Mouse (Mus musculus): ENCODE results near the gene Pon2.
"Not testable (repeated sequence)": the region's sequence is repeated elsewhere in the genome, so short reads cannot be mapped to it uniquely, and the experiment has no call there.

Pon2 gene

DNA sequence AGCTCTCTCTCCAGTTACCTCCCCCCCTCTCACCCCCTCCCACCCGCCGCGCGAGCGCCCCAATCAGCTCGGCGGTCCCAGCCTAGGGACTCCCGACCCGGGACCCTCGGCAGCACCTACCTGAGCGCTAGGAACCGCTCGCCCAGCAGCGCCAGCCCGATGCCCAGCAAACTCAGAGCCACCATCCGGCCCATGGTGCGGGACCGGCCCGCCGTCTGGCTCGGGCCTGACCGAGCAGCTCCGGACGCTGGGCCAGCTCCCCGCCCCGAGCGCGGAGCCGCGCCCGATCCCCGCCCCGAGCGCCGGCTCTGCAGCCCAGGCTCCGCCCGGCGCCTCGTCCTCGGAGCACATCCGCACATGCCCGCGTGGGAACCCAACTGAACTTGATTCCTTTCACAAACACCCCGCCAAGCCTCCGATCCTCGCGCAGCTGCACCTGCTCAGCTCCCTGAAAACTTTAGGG, at the start of gene Pon2:
Gene Pon2 (minus strand): TSS at position 364 of the 463 bp plus-strand sequence.
- peak; percentile 84 for DNase-seq (ENCODE audit: low spot score)

GRCm38 (mm10) chr6:5344255-5344654, 46.0 kb upstream of the Pon2 start:
- DNase-seq (ENCODE audit: low spot score), result no peak

DNA sequence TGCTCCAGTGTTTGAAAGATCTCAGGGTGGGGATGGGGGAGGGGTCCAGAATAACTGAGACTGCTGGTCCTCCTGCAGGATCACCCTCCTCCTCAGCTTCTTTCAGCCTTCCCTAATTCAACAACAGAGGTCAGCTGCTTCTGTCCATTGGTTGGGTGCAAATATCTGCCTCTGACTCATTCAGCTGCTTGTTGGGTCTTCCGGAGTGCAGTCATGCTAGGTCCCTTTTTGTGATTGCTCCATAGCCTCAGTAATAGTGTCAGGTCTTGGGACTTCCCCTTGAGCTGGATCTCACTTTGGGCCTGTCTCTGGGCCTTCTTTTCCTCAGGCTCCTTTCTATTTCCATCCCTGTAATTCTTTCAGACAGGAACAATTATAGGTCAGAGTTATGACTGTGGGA, 41.0 kb upstream of the Pon2 start:
- DNase-seq (ENCODE audit: low spot score), result not testable (repeated sequence)

- not testable (repeated sequence) for DNase-seq (ENCODE audit: low spot score)
Observed at GRCm38 (mm10) chr6:5338781-5339180, 40.5 kb upstream of the Pon2 start.

DNA sequence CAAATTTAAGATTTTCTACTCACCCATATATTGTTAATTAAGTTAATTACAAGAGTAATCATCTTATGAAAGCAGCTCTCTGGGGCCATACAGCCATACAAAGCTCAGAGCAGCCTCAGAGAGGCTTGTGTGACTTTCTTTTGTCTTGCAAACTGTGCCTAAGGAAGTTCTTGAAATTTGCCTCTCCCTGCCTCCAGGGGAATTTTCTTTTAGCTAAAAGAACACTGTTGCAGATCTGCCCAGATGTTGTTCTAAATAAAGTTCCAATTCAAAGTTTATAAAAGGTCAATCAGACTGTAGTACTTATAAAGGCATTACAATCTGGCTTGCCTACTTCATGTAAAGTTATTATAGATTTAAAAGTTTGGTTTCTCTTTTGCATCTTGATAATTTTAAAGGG, 37.8 kb upstream of the Pon2 start:
- not testable (repeated sequence) for DNase-seq (ENCODE audit: low spot score)

- DNase-seq (ENCODE audit: low spot score), result no peak
Observed at GRCm38 (mm10) chr6:5334021-5334420, 35.8 kb upstream of the Pon2 start.

- DNase-seq (ENCODE audit: low spot score), result no peak
Observed at GRCm38 (mm10) chr6:5332560-5333150, 34.4 kb upstream of the Pon2 start.

DNA sequence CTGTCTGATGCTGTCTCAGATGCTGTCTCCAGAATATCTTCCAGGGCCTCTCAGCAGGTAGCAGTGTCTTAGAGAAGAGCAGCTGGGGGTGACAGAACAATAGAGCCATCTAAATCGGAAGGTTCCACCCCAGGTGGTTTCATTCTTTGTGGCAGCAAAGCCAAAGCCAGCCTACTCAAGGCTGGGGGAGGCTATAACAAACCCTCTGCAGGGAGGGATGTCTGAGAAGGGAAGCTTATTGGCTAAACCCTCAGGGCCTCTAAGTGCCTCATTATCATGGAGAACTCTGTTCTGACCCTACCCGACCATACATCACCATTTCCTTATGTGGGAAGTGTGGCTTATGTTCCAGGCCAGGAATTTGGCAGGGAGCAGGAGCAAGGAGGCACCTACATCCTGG, 26.9 kb upstream of the Pon2 start:
- DNase-seq (ENCODE audit: low spot score), result no peak

GRCm38 (mm10) chr6:5324101-5324500, 25.8 kb upstream of the Pon2 start:
- DNase-seq (ENCODE audit: low spot score), result not testable (repeated sequence)

DNA sequence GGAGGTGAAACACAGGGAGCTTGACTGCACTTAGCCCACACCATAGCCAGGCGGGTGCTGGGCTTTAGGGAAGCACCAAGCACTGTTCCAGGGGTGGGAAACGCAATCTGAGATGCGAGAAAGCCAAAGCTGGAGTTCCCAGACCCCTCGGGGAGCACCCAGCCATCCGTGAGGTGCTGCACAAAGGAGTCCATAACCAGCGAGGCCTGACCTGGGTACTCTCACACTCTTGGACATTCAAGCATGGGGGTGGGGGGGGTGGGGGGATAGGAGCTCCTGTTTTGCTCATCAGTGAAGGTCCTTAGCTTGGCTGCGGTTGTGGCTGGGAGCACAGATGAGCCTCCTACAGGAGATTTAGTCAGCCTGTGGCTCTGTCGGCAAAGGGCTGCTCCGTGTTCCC, 18.4 kb upstream of the Pon2 start:
- DNase-seq (ENCODE audit: low spot score), result no peak

DNA sequence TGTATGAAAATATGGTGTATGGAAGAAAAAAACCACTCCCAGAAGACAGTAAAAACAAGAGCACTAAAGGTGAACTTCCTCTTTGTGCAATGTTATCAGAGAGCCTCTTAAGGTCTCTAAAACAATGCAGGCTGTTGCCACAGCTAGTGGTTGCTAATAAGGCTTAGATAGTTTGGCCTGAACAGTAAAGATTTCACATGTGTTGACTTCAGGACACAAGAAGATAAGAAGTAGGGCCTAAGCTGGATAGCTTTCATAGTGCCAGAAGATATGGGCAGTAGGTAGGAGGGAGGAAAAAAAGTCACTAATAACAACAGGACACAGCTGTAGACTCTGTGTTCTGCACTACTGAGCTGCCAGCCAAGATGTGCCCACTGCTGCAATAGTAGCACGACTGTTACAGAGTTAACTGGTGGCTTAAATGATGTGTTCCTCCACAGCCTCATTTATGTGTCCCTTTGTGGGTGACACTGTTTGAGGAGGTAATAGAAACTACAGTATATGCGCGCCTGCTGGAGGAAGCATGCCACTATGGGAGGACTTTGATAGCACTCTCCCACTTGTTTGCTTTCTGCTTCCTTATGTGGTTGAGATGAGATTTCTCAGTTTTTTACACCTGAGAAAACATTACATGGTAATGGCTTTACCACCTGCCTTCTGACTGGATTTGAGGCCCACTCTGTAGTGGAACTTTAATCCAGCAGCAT, 17.0 kb upstream of the Pon2 start:
- no peak for DNase-seq (ENCODE audit: low spot score)

DNA sequence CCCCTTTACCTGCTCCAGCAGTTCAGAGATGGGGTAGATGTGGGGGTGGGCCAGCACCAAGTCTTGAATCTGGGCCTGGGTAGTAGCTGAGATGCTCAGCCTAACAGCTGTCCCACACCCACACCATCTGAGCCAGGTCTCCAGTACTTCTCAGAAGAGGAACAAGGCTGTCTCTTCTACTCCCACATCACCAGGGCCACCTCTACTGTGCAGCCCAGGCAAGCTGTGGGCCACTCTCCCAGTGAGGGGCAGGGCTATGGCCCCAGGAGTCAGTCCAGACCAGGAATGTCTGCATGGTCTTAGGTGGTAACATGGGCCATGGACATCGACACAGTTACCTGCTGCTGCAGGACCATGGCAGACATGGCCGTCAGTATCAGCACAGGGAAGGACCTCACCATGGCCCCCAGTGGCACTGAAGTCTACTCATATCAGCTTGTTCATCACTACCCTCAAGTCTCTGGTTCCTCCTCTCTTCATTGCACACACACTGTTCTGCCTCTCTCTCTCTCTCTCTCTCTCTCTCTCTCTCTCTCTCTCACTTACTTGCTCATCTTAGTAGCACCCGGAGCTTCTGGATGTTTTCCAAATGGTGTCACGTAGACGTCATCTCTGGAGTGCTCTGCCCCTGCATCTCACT, 15.8 kb upstream of the Pon2 start:
- DNase-seq (ENCODE audit: low spot score), result no peak

DNA sequence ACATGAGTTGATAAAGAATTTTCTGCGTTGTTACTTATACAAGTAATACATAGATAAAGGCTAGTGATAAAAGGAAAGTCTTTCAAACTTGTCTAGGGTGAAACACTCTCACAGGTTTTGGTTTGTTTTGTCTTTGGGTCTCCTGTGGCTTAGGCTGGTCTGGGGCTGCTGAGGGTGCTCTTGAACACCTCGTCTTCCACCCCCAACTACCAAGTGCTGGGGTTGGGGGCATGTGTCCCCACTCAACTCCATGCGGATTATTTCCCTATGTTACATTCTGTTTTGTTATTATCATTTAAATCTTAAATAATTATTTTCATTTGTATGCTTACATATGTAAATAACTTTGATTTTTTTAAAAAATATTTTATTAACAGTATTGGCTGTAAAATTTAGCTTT, 12.2 kb upstream of the Pon2 start:
- no peak for DNase-seq (ENCODE audit: low spot score)

GRCm38 (mm10) chr6:5309595-5310197, 11.4 kb upstream of the Pon2 start:
- DNase-seq (ENCODE audit: low spot score), result peak; percentile 64

GRCm38 (mm10) chr6:5305926-5306325, 7.7 kb upstream of the Pon2 start:
- DNase-seq (ENCODE audit: low spot score), result no peak

- no peak for DNase-seq (ENCODE audit: low spot score)
Observed at GRCm38 (mm10) chr6:5304956-5305355, 6.7 kb upstream of the Pon2 start.

DNA sequence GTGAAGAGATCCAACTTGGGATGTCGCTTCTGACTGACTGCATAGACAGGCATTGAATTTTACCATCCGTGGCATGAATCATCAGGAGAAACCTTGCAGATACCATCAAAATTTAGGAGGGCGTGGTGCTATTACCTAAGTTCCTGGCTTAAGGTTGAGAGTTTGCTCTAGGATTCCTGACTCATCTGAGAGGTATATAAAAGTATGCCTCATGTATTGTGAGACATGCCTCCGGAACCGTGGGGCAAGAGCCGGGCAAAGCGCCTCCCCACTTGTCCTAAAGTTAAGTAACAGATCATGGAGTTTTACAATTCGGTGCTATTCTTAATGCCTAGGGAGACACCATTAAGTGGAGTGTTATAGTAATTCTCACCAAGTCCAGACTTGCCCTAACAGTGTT, 2.4 kb upstream of the Pon2 start:
- DNase-seq (ENCODE audit: low spot score), result no peak

GRCm38 (mm10) chr6:5299561-5299960, 1.3 kb upstream of the Pon2 start:
- no peak for DNase-seq (ENCODE audit: low spot score)

DNA sequence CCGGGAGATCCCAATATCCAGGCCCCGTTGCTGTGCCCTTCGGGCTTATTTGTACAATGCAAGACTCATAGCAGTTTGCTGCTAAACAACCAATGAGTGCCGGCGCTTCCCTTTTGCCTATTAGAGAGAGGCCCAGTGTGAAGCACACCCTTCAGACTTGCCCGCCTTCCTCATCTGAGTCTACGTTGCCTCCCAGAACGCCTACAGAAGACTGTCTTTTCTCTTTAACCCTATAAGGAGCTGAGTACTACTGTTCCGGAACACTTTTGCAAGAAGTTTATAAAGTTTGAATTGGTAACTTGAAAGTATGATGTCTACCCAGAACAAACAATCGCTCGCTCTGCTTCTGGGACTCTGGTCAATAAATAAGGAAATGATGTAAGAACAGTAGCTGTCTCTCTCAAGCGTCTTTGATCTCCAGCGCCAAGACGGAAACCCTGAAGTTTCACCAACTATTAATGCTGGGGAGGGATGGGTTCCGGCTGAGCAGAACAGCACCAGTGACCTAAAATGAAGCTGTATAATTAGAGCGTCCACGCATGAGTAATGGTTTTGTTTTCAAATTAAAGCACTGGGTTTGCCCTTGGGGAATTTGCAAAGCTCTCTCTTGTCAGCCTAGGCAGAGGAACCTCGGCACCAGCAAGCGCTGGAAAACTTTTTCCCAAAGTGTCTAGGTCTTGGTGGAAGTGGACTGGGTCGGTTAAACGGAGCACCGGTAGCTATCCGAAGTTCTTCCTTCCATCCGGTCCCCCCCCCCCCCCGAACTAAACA, 749 bp downstream of the Pon2 start:
- DNase-seq (ENCODE audit: low spot score), result peak; percentile 88

DNA sequence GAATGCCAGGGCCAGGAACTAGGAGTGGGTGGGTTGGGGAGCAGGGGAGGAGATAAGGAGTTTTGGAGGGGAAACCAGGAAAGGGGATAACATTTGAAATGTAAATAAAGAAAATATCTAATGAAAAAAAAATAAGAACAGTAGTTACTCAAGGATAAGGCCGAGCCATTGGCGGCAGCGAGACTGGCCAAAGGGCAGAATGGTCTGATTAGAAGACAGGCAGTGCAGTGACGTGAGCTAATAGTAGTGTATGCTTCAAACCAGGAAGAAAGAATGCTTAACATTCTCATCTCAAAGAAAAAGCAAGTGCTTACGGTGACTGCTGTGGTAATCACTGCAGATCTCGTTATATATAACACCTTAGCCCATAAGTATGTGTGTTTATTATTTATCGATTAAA, 2.2 kb downstream of the Pon2 start:
- no peak for DNase-seq (ENCODE audit: low spot score)

- no peak for DNase-seq (ENCODE audit: low spot score)
Observed at GRCm38 (mm10) chr6:5294659-5295449, 3.4 kb downstream of the Pon2 start.
